Mouse (Mus musculus) cerebral cortex, adult 2 months (tissue): Measurements from ENCODE around the gene Dhtkd1.

ENCODE experiments used
- WGBS: fragments of 180-500 bp; shearing (Covaris S2); methylation state at CpG from one replicate; pipeline ENCODE4 v1.1.7; 2018; 5-methylcytosine and 5-hydroxymethylcytosine counted together

The Dhtkd1 gene

DNA sequence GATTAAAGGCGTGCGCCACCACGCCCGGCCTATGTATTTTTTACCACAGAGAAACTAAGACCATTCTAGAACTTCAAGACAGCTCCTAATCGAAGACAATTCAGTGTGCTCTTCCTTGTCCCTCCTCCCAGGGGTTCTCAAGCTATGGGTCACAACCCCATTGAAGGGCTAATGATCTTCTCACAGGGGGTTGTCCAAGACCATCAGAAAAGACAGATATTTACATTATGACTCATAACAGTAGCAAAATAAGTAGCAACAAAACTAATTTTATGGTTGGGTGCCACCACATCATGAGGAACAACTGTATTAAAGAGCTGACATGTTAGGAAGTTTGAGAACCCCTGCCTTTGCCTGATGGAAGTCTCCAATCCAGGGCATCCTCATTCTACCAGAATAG lies 10.7 kb downstream of the Dhtkd1 start:
- 95% methylated on average over 5 of the region's 5 CpGs for WGBS

- WGBS = 93% methylated on average over 18 of the region's 18 CpGs
Observed at GRCm38 (mm10) chr2:5930291-5931054, 12.1 kb downstream of the Dhtkd1 start.

- 97% methylated on average over 5 of the region's 5 CpGs for WGBS
Observed at GRCm38 (mm10) chr2:5929793-5930192, 12.8 kb downstream of the Dhtkd1 start.

DNA sequence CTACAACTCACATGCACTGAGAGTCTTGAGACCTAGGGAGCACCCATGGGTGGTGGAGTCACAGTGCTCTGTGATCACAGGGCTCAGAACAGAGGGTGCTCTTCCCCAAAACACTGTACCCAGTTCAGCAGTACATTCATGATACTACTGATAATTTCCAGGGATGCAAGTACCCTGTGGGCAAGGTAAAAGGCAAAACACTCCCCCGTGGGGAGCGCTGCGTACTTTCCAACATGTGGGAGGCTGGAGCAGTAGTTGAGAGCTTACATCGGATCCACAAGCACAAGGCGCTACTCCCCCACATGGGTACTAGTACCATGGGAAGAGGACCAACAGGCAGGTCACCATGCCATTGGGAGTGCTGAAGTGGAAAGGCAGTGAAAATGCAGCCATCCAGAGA lies 15.1 kb downstream of the Dhtkd1 start:
- WGBS = 87% methylated on average over 5 of the region's 5 CpGs

- 82% methylated on average over 9 of the region's 9 CpGs for WGBS
Observed at GRCm38 (mm10) chr2:5923786-5924185, 18.8 kb downstream of the Dhtkd1 start.

DNA sequence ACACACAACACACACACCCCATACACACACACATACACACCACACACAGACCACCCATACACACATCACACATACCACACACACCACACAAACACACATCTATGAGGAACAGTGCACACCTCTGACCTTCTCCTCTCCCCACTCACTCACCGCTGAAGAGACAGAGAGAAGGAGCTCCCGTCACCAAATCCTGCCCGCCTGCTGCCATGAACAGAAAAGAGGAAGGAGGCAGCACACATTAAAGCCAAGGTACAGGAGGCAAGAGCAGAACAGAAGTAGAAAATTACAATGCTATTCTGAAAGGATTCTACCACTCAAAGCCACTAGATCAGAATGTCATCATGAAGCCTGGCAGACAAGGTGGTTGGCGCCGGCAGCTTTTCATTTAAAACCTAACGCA lies 19.8 kb downstream of the Dhtkd1 start:
- 96% methylated on average over 6 of the region's 6 CpGs for WGBS

DNA sequence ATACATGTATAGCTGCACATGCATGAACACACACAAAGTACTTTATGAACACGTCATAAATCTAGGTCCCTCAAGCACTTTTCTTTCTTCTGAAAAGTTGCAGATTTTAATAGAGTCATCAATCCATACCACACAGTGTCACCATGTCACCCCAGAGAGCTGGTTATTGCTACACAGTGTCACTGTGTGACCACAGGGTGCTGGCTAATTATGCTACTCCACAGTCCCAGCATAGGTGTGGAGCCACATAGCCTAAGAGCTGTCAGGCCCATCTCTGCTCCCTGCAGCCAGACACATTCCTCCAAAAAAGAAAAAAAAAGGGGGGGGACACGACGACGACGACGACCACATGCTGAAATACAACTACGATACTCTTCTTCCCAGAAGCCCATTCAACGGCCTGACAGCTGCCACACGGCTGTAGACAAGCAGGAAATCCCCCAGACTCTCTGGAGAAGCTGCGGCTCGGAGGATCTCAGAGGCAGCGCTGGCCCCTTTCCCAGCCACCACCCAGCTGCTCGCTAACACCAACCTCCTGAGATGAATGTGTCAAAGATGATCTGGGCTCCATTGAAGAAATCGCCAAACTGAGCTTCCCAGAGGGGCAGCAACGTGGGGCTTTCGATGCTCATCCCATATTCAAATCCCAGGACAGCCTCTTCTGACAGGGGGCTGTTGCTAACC lies 31.2 kb downstream of the Dhtkd1 start:
- WGBS = 45% methylated on average over 16 of the region's 16 CpGs

DNA sequence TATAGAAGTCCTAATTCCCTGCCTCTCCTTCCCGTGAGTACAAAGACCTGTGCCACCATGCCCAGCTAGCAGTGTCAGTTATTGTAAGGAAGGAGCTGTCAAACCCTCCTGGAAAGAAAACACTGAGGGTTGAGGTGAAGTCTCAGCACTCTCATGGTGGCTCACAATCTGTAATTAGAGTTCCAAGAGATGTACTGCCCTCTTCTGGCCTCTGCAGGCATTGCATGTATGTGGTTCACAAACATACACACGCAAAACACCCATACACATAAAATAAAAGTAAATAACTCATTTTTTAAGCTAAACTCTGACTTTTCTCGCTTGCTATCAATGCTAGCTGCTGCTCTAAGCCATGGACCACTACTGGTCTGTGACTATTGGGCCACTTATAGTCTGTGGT lies 36.0 kb downstream of the Dhtkd1 start:
- 59% methylated on average over 3 of the region's 3 CpGs for WGBS

GRCm38 (mm10) chr2:5906092-5906491 lies 36.5 kb downstream of the Dhtkd1 start:
- 31% methylated on average over 5 of the region's 5 CpGs for WGBS

GRCm38 (mm10) chr2:5900145-5900544 lies 42.4 kb downstream of the Dhtkd1 start:
- WGBS = 63% methylated on average over 5 of the region's 5 CpGs

GRCm38 (mm10) chr2:5894843-5895570 lies 47.6 kb downstream of the Dhtkd1 start, which contains the start of gene Sec61a2:
Gene Sec61a2, minus strand, starts transcription at chr2:5895432.
- 1% methylated on average over 62 of the region's 62 CpGs for WGBS

DNA sequence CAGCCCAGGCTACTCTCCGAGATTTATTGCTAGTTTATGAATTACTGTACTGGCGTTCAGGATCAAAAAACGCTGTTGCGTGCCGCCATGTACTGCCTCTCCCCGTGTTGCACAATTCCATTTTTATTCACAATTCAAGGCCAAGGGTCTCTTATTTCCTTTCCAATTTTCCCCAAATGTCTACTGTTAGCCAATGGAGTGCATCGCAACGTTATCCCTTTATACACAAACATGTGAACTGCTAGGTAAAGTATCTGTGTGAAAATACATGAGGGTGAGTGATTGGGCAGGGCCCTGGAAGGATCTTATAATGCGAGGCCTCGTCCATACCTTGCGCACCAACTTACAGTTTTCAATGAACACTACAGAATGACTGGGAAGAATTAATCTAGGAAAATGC lies 48.3 kb downstream of the Dhtkd1 start:
- WGBS = 32% methylated on average over 11 of the region's 11 CpGs

DNA sequence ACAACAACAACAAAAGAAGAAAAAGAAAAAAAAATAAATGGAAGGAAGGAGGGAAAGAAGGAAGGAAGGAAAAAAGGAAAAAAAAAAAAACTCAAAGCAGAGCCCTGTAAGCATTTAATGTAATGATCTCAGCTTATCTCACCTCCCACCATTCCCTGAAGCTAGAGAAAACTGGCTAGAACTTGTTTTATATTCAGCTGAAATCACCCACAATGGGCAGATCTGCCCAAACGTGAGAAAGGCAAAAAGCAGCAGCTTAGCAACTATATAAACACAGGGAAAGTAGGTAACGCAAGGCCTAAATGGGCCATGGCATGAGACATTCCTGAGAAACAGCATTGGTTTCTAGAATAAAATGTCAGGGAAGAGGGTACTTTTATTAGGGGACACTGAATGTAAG lies 53.2 kb downstream of the Dhtkd1 start:
- 36% methylated on average over 2 of the region's 2 CpGs for WGBS

GRCm38 (mm10) chr2:5888865-5889264 lies 53.7 kb downstream of the Dhtkd1 start:
- WGBS = 62% methylated on average over 5 of the region's 5 CpGs

- 87% methylated on average over 3 of the region's 3 CpGs for WGBS
Observed at GRCm38 (mm10) chr2:5877446-5877845, 65.1 kb downstream of the Dhtkd1 start.

DNA sequence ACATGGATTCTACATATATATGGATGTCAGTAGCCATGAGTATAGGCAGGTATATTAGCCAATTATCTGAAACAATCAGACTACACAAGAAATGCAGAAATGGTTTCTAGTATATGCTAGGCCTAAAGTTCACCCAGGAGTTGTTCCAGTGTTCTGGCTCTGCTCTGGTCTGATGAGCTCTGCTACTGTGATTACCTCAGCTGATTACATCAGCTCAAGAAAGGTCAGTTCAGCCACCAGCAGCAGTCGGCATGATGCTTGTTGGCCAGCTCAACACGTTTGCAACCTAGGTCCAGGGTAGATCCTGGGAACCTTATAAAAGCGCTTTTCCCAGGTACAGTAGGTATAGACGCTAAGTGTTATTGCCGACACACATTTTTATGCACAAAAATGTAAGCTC lies 72.8 kb downstream of the Dhtkd1 start:
- WGBS = 91% methylated on average over 5 of the region's 5 CpGs

DNA sequence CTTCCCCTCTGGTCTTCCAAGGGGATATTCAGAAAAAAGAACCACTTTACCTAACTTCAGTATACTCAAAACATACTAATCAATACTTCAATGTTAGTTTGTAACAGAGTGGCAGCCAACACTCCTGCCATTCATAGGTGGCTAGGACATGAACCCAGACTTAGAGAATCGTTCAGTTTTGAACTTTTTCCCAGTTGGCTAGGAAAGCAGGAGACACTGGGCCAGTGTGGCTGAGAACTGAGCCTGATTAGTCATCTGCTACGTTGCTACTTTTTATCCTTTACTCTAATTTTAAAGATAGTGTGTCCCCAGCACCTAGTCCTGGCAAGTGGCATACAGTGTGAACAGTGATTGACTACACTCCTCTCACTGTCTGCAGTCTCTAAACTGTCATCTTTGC lies 74.9 kb downstream of the Dhtkd1 start:
- 23% methylated on average over 2 of the region's 2 CpGs for WGBS

DNA sequence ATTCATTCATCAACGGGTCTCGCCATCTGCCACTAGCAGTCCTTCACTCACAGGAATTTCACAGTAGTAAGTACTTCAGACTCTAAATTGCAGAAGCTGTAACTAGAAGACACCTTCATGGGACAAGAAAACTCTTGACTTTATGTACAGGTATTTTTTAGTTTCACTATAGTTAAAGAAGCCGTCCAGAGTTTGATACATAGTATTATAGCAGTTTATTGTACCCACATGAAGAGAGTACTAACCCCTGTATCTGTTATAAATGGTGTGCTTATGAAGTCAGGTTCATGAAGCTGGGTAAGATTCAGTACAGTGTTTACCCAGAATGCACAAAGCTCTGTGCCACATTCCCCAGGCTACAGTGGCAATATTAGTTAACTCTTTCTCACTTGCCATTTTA lies 79.8 kb downstream of the Dhtkd1 start, which contains the start of gene Gm13199:
Gene Gm13199, minus strand, starts transcription at position 101 of the 400 bp plus-strand sequence.
- 84% methylated on average over 3 of the region's 3 CpGs for WGBS

DNA sequence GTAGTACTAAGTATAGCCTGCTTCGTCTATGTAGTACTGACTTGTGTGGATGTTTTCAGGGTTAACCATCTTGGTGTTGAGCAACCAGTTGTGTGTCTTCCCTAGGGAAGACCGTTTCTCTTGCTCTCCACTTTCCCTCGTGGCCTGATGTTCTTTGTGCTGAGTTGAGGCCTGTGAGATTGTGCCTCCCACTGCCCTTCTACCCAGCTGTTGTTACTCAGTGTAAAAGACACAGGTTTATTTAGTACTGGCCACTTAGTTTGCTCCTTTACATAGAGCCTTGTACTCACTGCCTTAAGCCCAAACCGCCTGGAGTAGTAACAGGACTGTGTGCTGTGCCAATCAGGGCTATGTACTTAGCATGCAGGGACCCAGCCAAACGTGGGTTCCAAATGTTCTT lies 90.7 kb downstream of the Dhtkd1 start:
- WGBS = 70% methylated on average over 5 of the region's 5 CpGs

GRCm38 (mm10) chr2:5851116-5851515 lies 91.5 kb downstream of the Dhtkd1 start:
- WGBS = 91% methylated on average over 9 of the region's 9 CpGs
